Mouse (Mus musculus): Measurements from ENCODE around the gene Mfsd2a.
A peak's percentile ranks its signal among the peaks of the same experiment; 100 is the strongest.

Mfsd2a gene

DNA sequence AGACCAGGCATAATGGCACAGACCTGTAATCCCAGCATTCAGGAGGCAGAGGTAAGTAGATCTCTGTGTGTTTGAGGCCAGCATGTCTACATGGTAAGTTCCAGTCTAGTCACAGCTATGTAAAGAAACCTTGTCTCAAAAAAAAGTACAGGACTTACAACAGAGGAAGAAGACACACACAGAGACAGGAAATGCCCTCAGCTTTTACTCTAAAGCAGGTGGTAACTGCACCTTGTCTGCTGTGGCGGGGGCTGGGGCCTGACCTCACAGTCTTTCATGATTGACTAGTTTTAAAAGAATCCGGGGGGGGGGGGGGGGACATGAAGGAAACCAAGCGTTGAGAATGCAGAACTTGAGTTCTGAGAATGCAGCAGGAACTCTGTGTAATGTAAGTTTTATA, 27.1 kb downstream of the Mfsd2a start:
- no peak for DNase-seq (ENCODE audit: low spot score)

DNA sequence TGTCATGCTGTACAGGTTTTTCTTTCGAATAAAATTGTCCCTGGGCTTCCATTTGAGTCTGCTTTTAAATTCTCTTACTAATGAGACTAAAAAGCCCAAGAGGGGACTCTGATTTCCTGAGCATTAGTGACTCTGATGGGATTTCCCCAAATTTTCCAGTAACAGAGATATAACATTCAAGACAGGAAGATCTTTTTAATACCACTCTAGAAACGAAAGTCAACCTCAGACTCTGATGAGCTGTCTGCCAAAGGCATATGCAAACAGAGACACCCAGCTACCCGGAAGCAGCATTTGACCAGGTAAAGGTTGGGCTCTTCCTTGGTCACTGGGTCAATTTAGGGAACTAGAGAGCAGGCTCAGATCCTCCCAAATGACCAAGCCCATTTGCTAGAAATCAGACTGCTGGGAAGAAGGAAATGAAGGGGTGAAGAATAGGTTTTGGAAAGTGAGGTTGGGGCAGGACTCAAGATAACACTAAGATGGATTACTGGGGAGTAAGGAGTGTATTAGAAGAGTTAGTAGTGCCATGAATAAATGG, 27.9 kb downstream of the Mfsd2a start:
- no peak for DNase-seq (ENCODE audit: low spot score)

DNA sequence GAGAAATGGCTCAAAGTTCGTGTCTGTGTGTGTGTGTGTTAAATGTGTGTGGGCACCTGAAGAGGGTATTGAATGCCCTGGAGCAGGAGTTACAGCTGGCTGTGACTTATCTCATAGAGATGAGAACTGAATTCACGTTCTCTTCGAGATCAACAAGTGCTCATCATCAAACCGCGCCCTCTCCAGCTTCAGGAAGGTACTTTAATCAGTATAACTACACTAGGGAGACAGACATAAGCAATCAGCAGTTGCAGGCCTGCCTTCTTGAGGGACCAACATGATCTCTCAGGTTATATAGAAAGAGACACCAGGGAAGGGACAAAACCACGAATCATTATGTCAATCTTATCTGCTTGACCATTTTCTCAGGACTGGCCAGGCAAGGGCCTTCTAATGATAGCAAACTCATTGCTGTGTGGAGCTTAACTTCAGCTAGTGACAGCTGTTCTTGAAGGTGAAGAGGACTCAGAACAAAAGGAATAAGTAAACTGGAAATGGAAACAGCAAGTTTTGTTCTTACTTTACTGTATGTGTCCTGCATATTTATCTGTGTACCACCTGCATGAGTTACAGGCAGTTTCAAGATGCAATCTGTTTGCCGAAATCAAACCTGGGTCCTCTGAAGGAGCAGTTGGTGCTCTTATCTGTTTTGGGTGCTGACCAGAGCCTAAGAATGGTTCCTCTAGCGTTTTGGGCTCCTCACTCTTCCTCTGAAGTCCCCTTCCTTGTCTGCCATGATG, 28.6 kb downstream of the Mfsd2a start:
- no peak for DNase-seq (ENCODE audit: low spot score)

DNA sequence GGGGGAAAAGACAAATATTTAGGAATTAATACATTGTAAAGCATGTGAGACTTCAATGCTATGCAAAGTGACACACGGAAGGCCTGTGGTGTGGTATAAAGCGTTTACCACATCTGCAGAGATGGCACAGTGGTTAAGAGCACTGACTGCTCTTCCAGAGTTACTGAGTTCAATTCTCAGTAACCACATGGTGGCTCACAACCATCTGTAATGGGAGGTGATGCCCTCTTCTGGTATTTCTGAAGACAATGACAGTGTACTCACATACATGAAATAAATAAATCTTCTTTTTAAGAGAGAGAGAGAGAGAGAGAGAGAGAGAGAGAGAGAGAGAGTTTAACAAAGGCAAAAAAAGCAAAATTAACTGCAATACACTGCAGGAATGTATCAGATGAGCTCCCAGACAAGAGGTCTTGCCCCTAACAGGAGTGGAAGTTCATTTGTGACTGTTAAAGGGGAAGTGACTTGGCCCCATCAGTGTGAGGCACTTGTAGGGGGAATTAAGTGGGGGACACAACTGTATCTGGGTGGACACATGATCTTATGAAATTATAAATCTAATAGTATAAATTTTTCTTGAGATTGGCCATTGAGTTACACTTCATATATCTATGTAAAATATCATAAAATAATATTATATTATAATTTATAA, 29.9 kb downstream of the Mfsd2a start:
- no peak for DNase-seq (ENCODE audit: low spot score)

DNA sequence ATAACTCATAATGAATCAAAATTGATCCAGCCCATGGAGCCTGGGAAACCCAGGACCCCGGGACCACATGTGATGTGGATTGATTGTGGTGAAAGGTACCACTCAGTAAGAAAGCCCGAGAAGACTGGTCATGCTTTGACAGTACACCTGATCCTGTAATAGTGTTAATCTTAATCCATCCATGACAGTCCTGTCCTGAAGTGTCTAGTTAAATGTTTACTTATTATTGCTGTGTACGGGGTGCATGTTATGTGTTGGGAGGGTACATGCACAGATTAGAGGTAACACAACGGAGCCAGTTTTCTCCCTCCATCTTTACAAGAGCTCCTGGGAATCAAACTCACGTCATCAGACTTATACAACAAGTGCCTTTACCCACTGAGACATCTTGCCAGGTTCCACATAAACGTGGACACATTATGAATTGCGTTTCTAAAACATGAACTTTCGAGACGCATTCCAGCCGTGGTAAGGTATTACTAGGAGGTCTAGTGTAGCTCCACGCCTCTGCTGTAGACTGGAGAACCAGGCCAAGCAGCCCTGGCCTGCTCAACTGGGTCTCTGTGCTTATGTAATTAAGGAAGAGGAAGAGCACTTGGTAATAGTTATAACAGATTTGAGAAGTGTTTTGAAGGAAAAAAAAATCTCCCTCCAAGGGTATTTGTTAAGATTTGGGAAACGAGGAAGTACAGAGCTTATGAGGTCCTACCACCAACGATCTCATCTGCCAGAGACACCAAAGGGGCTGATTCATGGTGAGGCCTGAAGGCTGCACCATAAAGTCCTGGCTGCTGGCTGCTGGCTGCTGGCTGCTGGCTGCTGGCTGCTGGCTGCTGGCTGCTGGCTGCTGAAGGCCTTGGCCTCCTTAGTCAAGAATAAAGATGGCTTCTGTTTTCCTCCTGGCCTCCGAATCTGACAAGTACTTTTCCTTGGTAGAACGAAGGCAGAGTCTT, 37.3 kb downstream of the Mfsd2a start:
- no peak for DNase-seq (ENCODE audit: low spot score)

DNA sequence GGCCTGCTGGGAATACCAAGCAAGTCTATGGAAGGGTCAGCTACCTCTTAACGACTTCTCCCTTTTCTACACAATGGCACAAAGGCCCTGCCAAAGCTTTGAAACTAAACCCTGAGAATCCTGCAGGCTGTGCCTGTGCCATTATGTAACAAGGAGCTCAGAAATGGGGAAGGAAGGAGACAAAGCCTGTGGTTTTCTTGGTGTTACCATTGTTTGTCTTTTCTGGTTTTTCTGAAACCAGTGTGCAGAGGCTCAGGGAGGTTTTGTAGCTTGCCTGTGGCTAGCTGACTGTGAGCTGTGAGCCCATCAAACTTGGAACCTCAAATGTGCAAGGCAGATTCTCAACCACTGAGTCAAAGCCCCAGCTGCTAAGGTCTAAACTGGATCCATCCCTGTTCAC, 38.1 kb downstream of the Mfsd2a start:
- DNase-seq (ENCODE audit: low spot score): no peak

DNA sequence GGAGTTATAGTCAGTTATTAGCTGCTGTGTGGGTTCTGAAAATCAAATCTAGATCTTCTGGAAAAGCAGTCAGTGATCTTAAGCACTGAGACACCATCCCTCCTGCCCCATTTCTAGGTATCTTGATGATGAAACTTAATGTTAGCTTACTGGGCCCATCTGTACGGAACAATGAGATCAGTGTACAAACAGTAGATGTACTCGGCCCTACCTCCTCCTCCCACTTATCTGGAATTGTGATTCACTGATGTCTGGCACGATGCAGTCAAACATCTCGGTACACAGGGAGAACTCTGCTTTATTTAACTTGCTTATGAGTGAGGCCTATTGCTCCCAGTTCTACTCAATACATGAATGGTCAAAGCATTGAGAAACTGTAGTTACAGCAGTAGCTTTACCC, 45.0 kb downstream of the Mfsd2a start:
- DNase-seq (ENCODE audit: low spot score): no peak

DNA sequence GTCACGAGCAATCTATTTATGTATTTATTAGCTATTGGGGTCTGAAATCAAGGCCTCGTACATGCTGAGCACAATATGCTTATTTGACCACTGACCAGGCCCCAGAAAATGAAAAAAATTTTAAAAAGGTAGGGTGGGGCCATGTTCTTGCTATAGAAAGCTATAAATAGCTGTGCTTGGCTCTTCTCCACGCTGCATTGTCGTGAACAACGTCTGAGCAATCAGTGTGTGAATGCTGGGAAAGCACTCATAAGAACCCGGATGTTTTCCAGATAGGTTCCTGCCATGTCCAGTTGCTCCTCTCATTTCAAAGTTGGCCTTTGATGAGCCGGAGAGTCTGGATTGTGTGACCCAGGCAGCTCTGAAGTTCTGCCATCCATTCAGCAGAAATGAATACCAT, 46.8 kb downstream of the Mfsd2a start:
- no peak for DNase-seq (ENCODE audit: low spot score)

DNA sequence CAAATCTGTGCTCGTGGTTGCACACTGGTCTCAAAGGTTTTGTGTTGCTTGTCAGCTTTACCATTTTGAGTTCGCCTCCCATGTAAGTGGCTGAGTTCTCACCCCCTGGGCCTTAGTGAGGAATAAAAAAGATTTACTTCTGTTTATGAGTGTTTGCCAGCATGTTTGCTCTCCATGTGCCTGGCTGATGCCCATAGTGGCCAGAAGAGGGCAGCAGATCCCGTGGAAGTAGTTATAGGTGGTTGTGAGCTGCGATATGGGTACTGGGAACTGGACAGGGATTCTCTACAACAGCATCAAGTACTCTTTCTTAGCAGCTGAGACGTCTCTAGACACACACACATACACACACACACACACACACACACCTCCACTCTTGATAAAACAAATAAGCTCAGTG, 48.4 kb downstream of the Mfsd2a start:
- DNase-seq (ENCODE audit: low spot score): no peak

DNA sequence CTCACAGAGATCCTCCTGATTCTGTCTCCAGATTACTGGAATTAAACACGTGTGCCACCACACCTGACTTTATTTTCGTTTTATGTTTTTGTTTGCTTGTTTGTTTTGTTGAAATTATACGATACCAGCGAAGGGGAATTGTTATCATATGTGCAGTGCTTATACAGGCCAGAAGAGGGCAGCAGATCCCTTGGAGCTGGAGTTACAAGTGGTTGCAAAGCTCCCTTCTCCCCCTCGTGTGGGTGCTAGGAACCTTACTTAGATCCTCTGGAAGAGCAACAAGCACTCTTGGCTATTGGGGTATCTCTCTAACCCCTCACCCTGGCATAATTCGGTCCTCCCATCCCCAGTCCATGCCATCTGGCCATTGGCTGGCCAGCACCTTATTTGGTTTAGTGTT, 50.4 kb downstream of the Mfsd2a start:
- DNase-seq (ENCODE audit: low spot score): no peak

DNA sequence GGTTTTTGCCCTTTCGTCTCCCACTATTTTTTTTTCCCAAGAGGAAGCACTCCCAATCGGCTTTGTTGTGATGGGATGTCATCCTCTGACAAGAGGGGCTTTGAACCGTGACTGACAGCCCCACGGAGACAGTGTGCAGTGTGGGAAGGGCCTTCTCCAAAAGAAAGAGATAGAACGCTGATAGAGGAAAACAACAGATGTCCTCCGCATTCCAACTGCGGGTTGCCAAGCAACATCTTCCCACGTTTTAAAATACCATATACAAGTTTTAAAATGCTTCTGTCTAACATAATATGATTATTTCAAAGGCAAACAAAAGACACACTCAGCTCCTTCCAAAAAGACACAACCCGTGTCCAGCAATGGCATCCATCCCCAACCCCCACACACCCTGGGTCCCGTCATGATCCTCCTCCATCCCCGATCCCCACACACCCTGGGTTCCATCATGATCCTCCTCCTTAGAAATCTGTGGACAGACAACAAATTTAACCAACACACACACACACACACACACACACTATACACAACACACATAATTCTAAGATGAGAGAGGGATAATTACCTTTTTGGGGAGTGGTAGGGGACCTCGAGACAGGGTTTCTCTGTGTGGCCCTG, 51.3 kb downstream of the Mfsd2a start:
- no peak for DNase-seq (ENCODE audit: low spot score)

DNA sequence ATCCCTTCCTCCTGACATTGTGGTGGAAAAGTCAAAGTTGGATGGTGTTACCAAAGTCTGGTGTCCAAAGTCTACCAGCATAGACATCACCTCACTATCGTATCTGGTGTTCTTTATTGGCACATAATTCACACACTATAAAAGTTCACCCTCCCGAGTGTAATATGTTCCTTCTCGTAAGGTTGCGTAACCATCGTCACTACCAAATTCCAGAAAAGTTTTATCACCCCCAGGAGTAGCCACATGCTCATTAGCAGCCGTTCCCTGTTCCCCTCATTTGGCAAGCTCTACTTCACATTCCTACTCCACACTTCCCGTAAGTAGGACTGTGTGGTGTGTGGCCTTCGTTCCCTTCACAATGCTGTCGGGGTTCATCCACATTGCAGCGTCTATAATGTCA, 55.6 kb downstream of the Mfsd2a start:
- DNase-seq (ENCODE audit: low spot score): no peak

DNA sequence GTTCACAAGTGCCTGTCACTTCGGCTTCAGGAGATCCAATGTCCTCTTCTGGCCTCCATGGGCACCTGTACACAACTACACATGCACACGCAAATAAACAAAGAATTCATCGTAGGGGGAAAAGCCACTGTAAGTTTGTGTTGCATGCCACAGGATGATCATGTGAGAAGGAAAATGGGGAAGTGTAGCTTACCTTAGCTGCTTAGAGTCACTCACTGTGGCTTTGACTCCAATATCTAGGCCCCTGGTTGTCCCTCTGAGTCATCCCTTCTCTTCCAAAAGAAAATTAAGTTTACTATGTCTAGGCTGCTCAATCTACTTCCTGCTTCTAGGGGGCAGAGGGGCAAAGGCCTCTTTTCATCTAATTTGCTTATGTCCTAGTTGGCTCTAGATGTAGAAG, 57.3 kb downstream of the Mfsd2a start:
- no peak for DNase-seq (ENCODE audit: low spot score)

DNA sequence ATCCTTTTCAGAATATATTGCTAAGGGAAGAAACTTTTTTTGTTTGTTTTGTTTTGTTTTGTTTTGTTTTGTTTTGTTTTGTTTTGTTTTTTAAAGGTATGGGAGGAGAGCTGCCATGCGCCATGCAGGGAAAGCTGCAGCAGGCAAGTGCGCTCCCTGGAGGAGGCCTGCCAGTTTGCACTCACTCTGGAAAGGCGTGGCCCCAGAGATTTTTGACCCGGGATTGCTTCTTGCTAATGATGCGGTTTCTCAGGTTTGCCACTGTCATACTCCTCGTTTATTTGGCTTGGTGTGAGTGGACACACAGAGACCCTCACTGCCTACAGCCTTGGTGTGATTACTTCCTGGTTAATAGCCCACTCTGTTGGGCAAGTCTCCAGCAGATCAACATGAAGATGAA, 58.8 kb downstream of the Mfsd2a start:
- no peak for DNase-seq (ENCODE audit: low spot score)

DNA sequence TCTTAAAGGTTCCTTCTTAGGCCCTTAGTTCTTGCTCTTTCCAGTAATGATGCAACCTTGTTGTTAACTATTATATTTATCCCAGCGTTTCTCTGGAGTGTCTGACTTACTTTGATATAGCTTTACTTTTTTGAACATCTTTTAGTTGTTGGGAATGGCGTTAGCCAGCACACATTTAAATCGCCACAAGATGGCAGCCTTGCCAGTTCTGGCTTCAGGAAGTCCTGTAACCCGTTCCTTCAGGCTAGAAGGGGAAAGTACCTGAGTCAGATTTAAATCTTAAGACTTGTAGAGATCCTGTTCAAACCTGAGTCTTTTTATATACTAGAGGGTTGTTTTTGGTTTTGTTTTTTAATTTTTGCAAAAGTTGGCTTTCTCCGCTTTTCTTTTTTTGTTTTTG, 62.7 kb downstream of the Mfsd2a start:
- DNase-seq (ENCODE audit: low spot score): peak; percentile 61

DNA sequence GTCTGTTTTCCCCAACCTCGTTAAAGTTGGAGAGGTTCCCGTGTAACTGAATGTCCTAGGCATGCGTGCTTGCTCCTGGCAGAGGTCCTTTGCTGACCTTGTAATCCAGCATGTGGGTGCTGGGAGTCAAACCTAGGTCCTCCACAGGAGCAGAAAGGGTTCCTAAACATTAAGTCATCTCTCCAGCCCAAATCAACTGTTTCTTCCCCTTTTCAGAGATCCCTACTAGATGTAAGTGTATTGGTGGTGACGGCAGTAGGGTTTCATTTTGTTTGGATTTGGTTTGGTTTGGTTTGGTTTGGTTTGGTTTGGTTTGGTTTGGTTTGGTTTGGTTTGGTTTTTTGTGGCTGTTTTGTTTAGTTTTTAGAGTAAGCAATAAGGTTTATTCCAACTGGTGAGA, 63.2 kb downstream of the Mfsd2a start:
- DNase-seq (ENCODE audit: low spot score): no peak
